In genomic region chr8:61759327-61760189, GRCm38 (mm10) we compare ENCODE assay signal across 7 mouse cellular contexts.
A peak's percentile ranks its signal among the peaks of the same experiment; 100 is the strongest.
DNase-seq lines count a peak whose midpoint lies in the region; ATAC-seq and TF ChIP-seq lines count a peak whose summit lies in the region.

No protein-coding gene starts in this region.

- H3K27me3 ChIP-seq in C2C12 (ENCODE audit: control insufficient read depth, insufficient read depth, insufficient read length) (no peaks in the 10 kb centered on the region), E14TG2a.4 (ENCODE audit: insufficient read depth, low read length) (peaks cover 33% of the 10 kb centered on the region)
- H3K27me3 ChIP-seq in limb, embryonic 14.5 days (ENCODE audit: control insufficient read depth, insufficient read depth, low read length): no peaks in the 10 kb centered on the region
- no peaks in the 10 kb centered on the region for H3K27me3 ChIP-seq in neural tube, embryonic 11.5 days (ENCODE audit: control insufficient read depth, insufficient read depth, low read length)

- WGBS in limb, embryonic 14.5 days: under 1% methylated on average over 44 of the region's 44 CpGs
- under 1% methylated on average over 44 of the region's 44 CpGs for WGBS in neural tube, embryonic 11.5 days

- H3K9ac ChIP-seq in limb, embryonic 14.5 days (ENCODE audit: low read depth, low read length, severe bottlenecking): peak overlapping the region; percentile 80
- H3K9ac ChIP-seq in neural tube, embryonic 11.5 days (ENCODE audit: low read length): peak overlapping the region; percentile 73

- ATAC-seq in limb, embryonic 14.5 days (ENCODE audit: low FRiP score, low read depth): peak; percentile 72
- peak; percentile 79 for ATAC-seq in neural tube, embryonic 11.5 days (ENCODE audit: insufficient read depth, low FRiP score, low TSS enrichment)
- no peak for ATAC-seq in megakaryocyte-erythroid progenitor cell, adult 5-6 weeks (replicated peaks; ENCODE audit: low FRiP score, low TSS enrichment, poor library complexity, severe bottlenecking)

- no peaks in the 10 kb centered on the region for H3K9me3 ChIP-seq in E14TG2a.4 (ENCODE audit: low read length)
- no peaks in the 10 kb centered on the region for H3K9me3 ChIP-seq in limb, embryonic 14.5 days (ENCODE audit: control insufficient read depth, low read length)
- H3K9me3 ChIP-seq in neural tube, embryonic 11.5 days (ENCODE audit: control insufficient read depth, low read length): no peaks in the 10 kb centered on the region

- H3K27ac ChIP-seq in embryonic fibroblast, embryonic 13.5 days (ENCODE audit: insufficient read depth, low read length): peak overlapping the region; percentile 36; the same call in 1 of the 2 replicates
- peak overlapping the region; percentile 82 for H3K27ac ChIP-seq in limb, embryonic 14.5 days (replicated peaks; ENCODE audit: low read depth, low read length)
- peak overlapping the region; percentile 57; the same call in 1 of the 2 replicates for H3K27ac ChIP-seq in neural tube, embryonic 11.5 days (ENCODE audit: low read depth, low read length)

- peaks cover 13% of the 10 kb centered on the region; the same call in 1 of the 2 replicates for H3K4me1 ChIP-seq in E14TG2a.4 (replicated peaks; ENCODE audit: low read depth, low read length)
- peaks cover 18% of the 10 kb centered on the region for H3K4me1 ChIP-seq in embryonic fibroblast, embryonic 13.5 days (ENCODE audit: control insufficient read depth, insufficient read depth, low read length)
- H3K4me1 ChIP-seq in limb, embryonic 14.5 days (ENCODE audit: control insufficient read depth, insufficient read depth, low read length): peaks cover 32% of the 10 kb centered on the region
- H3K4me1 ChIP-seq in neural tube, embryonic 11.5 days (ENCODE audit: control insufficient read depth, insufficient read depth, low read length): 0 out of 2 replicates have a peak, but pooled peaks cover 5% of the 10 kb centered on the region

- DNase-seq in heart, postnatal 14 days: peak; percentile 50 to 56
- DNase-seq in limb, embryonic 14.5 days (ENCODE audit: low spot score): peak; percentile 53
- DNase-seq in neural tube, embryonic 11.5 days (ENCODE audit: low spot score): peak; percentile 78

- peak; percentile 57 for TF ChIP-seq POLR2A in embryonic fibroblast, embryonic 13.5 days (IDR thresholded peaks at IDR 0.05; ENCODE audit: low read depth, low read length)
- peak; percentile 82; the same call in 1 of the 2 replicates for TF ChIP-seq POLR2A in limb, embryonic 14.5 days (IDR thresholded peaks at IDR 0.05; ENCODE audit: borderline replicate concordance, extremely low read depth, insufficient read depth, insufficient read length)

- peak overlapping the region; percentile 90 for H3ac ChIP-seq in C2C12 (ENCODE audit: control insufficient read depth, insufficient read length, low read depth)

- peak overlapping the region; percentile 76 for H3K4me2 ChIP-seq in limb, embryonic 14.5 days (replicated peaks; ENCODE audit: low read depth, low read length, severe bottlenecking)
- H3K4me2 ChIP-seq in neural tube, embryonic 11.5 days (ENCODE audit: low read depth): peak overlapping the region; percentile 67

- TF ChIP-seq CTCF in C2C12 (IDR thresholded peaks at IDR 0.05; ENCODE audit: control insufficient read depth, insufficient read depth, insufficient read length): no peak
- no peak for TF ChIP-seq CTCF in E14TG2a.4 (conservative IDR thresholded peaks at IDR 0.05; ENCODE audit: low read length)
- no peak for TF ChIP-seq CTCF in embryonic fibroblast, embryonic 13.5 days (IDR thresholded peaks at IDR 0.05; ENCODE audit: borderline replicate concordance, insufficient read depth, low read length)

- H3K4me3 ChIP-seq in C2C12 (ENCODE audit: insufficient read depth, poor library complexity, severe bottlenecking) (peak overlapping the region; percentile 47), E14TG2a.4 (replicated peaks; ENCODE audit: low read length) (peak overlapping the region; percentile 83)
- H3K4me3 ChIP-seq in embryonic fibroblast, embryonic 13.5 days (ENCODE audit: insufficient read depth, low read length): peak overlapping the region; percentile 59
- peak overlapping the region; percentile 66 for H3K4me3 ChIP-seq in limb, embryonic 14.5 days (replicated peaks; ENCODE audit: low read length)
- peak overlapping the region; percentile 57 for H3K4me3 ChIP-seq in neural tube, embryonic 11.5 days (ENCODE audit: low read depth, low read length)

- H3K79me2 ChIP-seq in C2C12 (ENCODE audit: control insufficient read depth, insufficient read depth): peaks cover 41% of the 10 kb centered on the region

- peaks cover 7% of the 10 kb centered on the region for H3K36me3 ChIP-seq in C2C12 (ENCODE audit: control insufficient read depth, insufficient read depth)
- no peaks in the 10 kb centered on the region for H3K36me3 ChIP-seq in E14TG2a.4 (ENCODE audit: insufficient read depth, low read length)
- H3K36me3 ChIP-seq in limb, embryonic 14.5 days (ENCODE audit: control insufficient read depth, insufficient read depth, low read length): no peaks in the 10 kb centered on the region; the same call in 1 of the 2 replicates
- H3K36me3 ChIP-seq in neural tube, embryonic 11.5 days (ENCODE audit: control insufficient read depth, insufficient read depth, low read length): no peaks in the 10 kb centered on the region

- H3K79me3 ChIP-seq in C2C12 (ENCODE audit: low read depth): peaks cover 7% of the 10 kb centered on the region

- intact Hi-C loops in heart, postnatal 14 days (cut with DNase I): loop anchor here (5.0 kb wide), 1 partner anchor 113 kb away; no protein-coding TSS in a partner anchor

TF ChIP-seq in C2C12, 6 proteins besides CTCF, POLR2A, EP300 and RAD21:
- no peak for TF ChIP-seq FOSL1 (IDR thresholded peaks at IDR 0.05; ENCODE audit: insufficient read depth, low read length, poor library complexity, severe bottlenecking)
- no peak for TF ChIP-seq CEBPB (IDR thresholded peaks at IDR 0.05; ENCODE audit: low read depth)
- TF ChIP-seq MAX (IDR thresholded peaks at IDR 0.05): no peak
- TF ChIP-seq MYOD1 (IDR thresholded peaks at IDR 0.05; ENCODE audit: control insufficient read depth, insufficient read length, low read depth): no peak
TF ChIP-seq in C2C12: peak in this region for 0.
